26 mouse cellular contexts compared by ENCODE assay signal in genomic region chr14:31078597-31079208, GRCm38 (mm10). TPM values are rescaled to one million over a fixed set of nuclear protein-coding genes. Genes with fewer than 3 reads are reported as not detected.
DNase-seq lines count a peak whose midpoint lies in the region; ATAC-seq lines count a peak whose summit lies in the region.
"Had no signal": no experiment of that assay in that cellular context is flagged by ENCODE, and none has a peak within 500 bp of the region (broad histone marks: within the 10 kb centered on the region; RNA-seq: fewer than 3 reads in every experiment).

No protein-coding gene starts in this region.

- H3K36me3 ChIP-seq in heart, embryonic 11.5 days (ENCODE audit: control insufficient read depth, insufficient read depth, low read length), result peaks cover 32% of the 10 kb centered on the region
- peaks cover 79% of the 10 kb centered on the region for H3K36me3 ChIP-seq in liver, embryonic 15.5 days (replicated peaks)

- no peak overlapping the region for H3K9ac ChIP-seq in heart, embryonic 11.5 days (ENCODE audit: low read depth, low read length)
- H3K9ac ChIP-seq in liver, embryonic 15.5 days, result no peak overlapping the region
- H3K9ac ChIP-seq: hindbrain, embryonic 15.5 days; neural tube, embryonic 12.5 days had no signal

- no peak overlapping the region for H3K4me3 ChIP-seq in heart, embryonic 11.5 days (ENCODE audit: low read depth, low read length)
- no peak overlapping the region for H3K4me3 ChIP-seq in liver, embryonic 15.5 days (replicated peaks)
- H3K4me3 ChIP-seq: hindbrain, embryonic 10.5 days; hindbrain, embryonic 15.5 days; neural tube, embryonic 12.5 days had no signal

- 89% methylated on average over 3 of the region's 3 CpGs for WGBS in heart, embryonic 11.5 days (ENCODE audit: insufficient replicate concordance)
- WGBS in liver, embryonic 15.5 days (ENCODE audit: insufficient replicate concordance), result 87% methylated on average over 3 of the region's 3 CpGs

- no peak overlapping the region for H3K4me2 ChIP-seq in heart, embryonic 11.5 days
- peak overlapping the region; percentile 45 for H3K4me2 ChIP-seq in liver, embryonic 15.5 days
- H3K4me2 ChIP-seq: hindbrain, embryonic 15.5 days; midbrain, embryonic 11.5 days; neural tube, embryonic 12.5 days had no signal

- peaks cover 4% of the 10 kb centered on the region; the same call in 1 of the 2 replicates for H3K4me1 ChIP-seq in heart, embryonic 11.5 days (ENCODE audit: control insufficient read depth, insufficient read depth, low read length)
- peaks cover 25% of the 10 kb centered on the region for H3K4me1 ChIP-seq in liver, embryonic 15.5 days (replicated peaks)
- H3K4me1 ChIP-seq: hindbrain, embryonic 10.5 days; hindbrain, embryonic 15.5 days had no signal

- no peak for DNase-seq in heart, adult 18-20 months
- DNase-seq in 3T3-L1 (ENCODE audit: low read depth, low spot score), result peak; percentile 43
- DNase-seq in adipocyte (ENCODE audit: low spot score), result peak; percentile 11
- DNase-seq in adrenal gland, postnatal 4 days (ENCODE audit: low spot score in 2 of 2), result no peak
- DNase-seq in embryo, embryonic 9.5 days (ENCODE audit: extremely low spot score), result no peak
- DNase-seq: adrenal gland, postnatal 10 days; cerebellum, adult 18-20 months; cerebellum, postnatal 10 days; gastrocnemius, postnatal 10 days; kidney, postnatal 4 days; left cerebral cortex, postnatal 4 days; lung, postnatal 36 days; right cerebral cortex, adult 18-20 months; right cerebral cortex, postnatal 4 days; thymus, adult 18-20 months; thymus, postnatal 25 days had no signal

- H3K27ac ChIP-seq in heart, embryonic 11.5 days (ENCODE audit: low read depth, low read length), result peak overlapping the region; percentile 42
- H3K27ac ChIP-seq in liver, embryonic 15.5 days (replicated peaks), result peak overlapping the region; percentile 68
- H3K27ac ChIP-seq: hindbrain, embryonic 10.5 days; hindbrain, embryonic 15.5 days; kidney, postnatal 0 days; neural tube, embryonic 12.5 days; stomach, postnatal 0 days had no signal

- no peak for ATAC-seq in heart, embryonic 11.5 days (replicated peaks; ENCODE audit: insufficient number of reproducible peaks, low FRiP score, low TSS enrichment)
- ATAC-seq in liver, embryonic 15.5 days (ENCODE audit: insufficient read depth), result no peak; the same call in 1 of the 2 replicates
- ATAC-seq: midbrain, embryonic 16.5 days had no signal

- no peaks in the 10 kb centered on the region for H3K9me3 ChIP-seq in heart, embryonic 11.5 days (replicated peaks; ENCODE audit: control insufficient read depth, low read length)
- no peaks in the 10 kb centered on the region for H3K9me3 ChIP-seq in liver, embryonic 15.5 days (replicated peaks)
- H3K9me3 ChIP-seq: G1E; hindbrain, embryonic 10.5 days; hindbrain, embryonic 15.5 days; neural tube, embryonic 12.5 days had no signal

- H3K27me3 ChIP-seq in heart, embryonic 11.5 days (ENCODE audit: control insufficient read depth, insufficient read depth, low read length), result no peaks in the 10 kb centered on the region
- no peaks in the 10 kb centered on the region for H3K27me3 ChIP-seq in liver, embryonic 15.5 days
- H3K27me3 ChIP-seq: hindbrain, embryonic 15.5 days; neural tube, embryonic 12.5 days had no signal

RNA-seq across cellular contexts. Expression of gene Smim4, which starts 50.1 kb away (rescaled TPM):
- 64.5 and 70.0 TPM in 2 replicates for polyA plus RNA-seq in heart, embryonic 11.5 days (2014; fragmentation: Nextera tagmentation; extraction: Ambion mirVana)
- total RNA-seq in heart, adult 18-20 months (2021), result 10 to 100 TPM; 74.5 to 87.4 TPM
- polyA plus RNA-seq in liver, embryonic 15.5 days (2015; fragmentation: Nextera tagmentation; extraction: Ambion mirVana), result 49.9 and 60.7 TPM in 2 replicates
- total RNA-seq in adrenal gland, postnatal 4 days (2021), result 10 to 100 TPM; 62.0 to 76.4 TPM

RNA-seq across cellular contexts. Expression of gene Nt5dc2, which starts 52.1 kb away (rescaled TPM):
- polyA plus RNA-seq in heart, embryonic 11.5 days (2014; fragmentation: Nextera tagmentation; extraction: Ambion mirVana), result 342 and 344 TPM in 2 replicates
- 10 to 100 TPM; 19.2 TPM for total RNA-seq in heart, adult 18-20 months (2021)
- polyA plus RNA-seq in liver, embryonic 15.5 days (2015; fragmentation: Nextera tagmentation; extraction: Ambion mirVana), result 167 and 213 TPM in 2 replicates
- total RNA-seq in adrenal gland, postnatal 4 days (2021), result 10 to 100 TPM; 82.1 to 84.4 TPM

RNA-seq across cellular contexts. Expression of gene Gnl3, which starts 59.8 kb away (rescaled TPM):
- 76.2 and 88.7 TPM in 2 replicates for polyA plus RNA-seq in heart, embryonic 11.5 days (2014; fragmentation: Nextera tagmentation; extraction: Ambion mirVana)
- total RNA-seq in heart, adult 18-20 months (2021), result 10 to 100 TPM; 23.9 to 25.9 TPM
- polyA plus RNA-seq in liver, embryonic 15.5 days (2015; fragmentation: Nextera tagmentation; extraction: Ambion mirVana), result 63.6 and 63.9 TPM in 2 replicates
- 10 to 100 TPM; 85.6 to 98.0 TPM for total RNA-seq in adrenal gland, postnatal 4 days (2021)

RNA-seq across cellular contexts. Expression of gene Pbrm1, which starts 59.8 kb away (rescaled TPM):
- polyA plus RNA-seq in heart, embryonic 11.5 days (2014; fragmentation: Nextera tagmentation; extraction: Ambion mirVana), result 80.6 and 93.6 TPM in 2 replicates
- total RNA-seq in heart, adult 18-20 months (2021), result 10 to 100 TPM; 51.7 to 57.7 TPM
- 53.3 and 55.6 TPM in 2 replicates for polyA plus RNA-seq in liver, embryonic 15.5 days (2015; fragmentation: Nextera tagmentation; extraction: Ambion mirVana)
- total RNA-seq in adrenal gland, postnatal 4 days (2021), result 10 to 100 TPM; 71.4 to 77.5 TPM

Comparison
In these comparisons a context has a peak if more than half of its experiments do, and no peak if none do; other contexts are left out.
1. DNase-seq: peak in 3T3-L1 (single experiment) and adipocyte (single experiment); none in heart, adult 18-20 months (0 of 2), adrenal gland, postnatal 4 days (0 of 2) and embryo, embryonic 9.5 days (single experiment).
2. RNA of gene Nt5dc2, which starts 52.1 kb away (total RNA-seq): 82.1 to 84.4 TPM in adrenal gland, postnatal 4 days; 19.2 TPM in heart, adult 18-20 months; every median in the first group is over 4 times any median in the second.